Mouse (Mus musculus): ENCODE measurements around the gene Nol10.
"Not testable (repeated sequence)": the region's sequence is repeated elsewhere in the genome, so short reads cannot be mapped to it uniquely, and the experiment has no call there.

The Nol10 gene

DNA sequence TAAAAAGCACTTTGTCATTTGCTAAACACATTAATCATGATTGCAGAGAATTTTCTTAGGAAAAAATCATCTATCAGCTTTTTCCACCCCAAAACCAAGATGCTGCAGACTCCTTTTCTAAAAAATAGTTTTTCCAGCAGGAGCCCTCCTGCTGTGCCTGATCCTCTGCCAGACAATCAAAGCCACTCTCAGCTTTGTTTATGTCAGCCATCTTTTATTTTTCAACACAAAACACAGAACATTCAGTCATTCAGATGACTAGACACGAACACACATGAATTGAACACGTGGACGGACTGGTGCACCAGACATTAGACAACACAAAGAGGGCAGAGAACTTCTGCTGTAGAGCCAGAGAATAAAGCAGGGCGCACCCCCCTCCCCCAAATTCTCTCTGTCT, 115.4 kb downstream of the Nol10 start:
- DNase-seq (ENCODE audit: low spot score): no peak

DNA sequence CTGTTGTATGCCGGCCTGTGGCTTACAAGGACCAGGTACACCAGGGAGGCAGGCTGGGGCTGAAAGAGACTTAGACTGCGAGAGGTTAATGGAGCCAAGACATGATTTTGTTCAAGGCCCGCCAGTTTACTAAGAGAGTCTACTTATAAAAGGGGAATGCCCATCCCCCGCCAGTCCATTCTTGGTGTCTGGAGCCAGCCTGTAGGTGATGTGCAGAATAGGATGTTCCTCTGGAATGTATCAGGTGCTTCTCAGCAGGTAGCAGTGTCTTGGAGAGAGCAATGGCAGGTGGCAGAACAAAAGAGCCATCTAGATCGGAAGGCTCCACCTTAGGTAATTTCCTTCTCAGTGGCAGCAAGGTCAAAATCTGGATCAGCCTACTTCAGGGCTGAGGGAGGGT, 116.3 kb downstream of the Nol10 start:
- not testable (repeated sequence) for DNase-seq (ENCODE audit: low spot score)

DNA sequence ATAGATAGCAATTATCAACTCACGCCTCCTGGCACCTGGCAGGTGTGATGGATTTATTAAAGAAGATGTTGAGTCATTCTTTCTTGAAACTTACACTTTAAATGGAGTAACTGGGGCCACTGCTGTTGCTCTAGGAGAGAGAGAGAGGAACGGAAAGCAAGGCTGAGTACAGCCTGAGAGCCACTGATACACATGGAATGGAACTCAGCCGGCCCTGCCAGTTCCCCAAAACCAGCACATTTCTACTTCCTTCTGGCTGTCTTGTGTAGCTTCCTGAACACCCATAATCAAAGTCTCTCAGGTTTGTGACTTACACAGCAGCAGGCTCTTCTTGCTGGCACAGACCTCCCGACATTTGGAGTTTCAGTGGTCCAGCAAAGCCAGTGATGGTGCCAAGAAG, 118.5 kb downstream of the Nol10 start:
- DNase-seq (ENCODE audit: low spot score): no peak

DNA sequence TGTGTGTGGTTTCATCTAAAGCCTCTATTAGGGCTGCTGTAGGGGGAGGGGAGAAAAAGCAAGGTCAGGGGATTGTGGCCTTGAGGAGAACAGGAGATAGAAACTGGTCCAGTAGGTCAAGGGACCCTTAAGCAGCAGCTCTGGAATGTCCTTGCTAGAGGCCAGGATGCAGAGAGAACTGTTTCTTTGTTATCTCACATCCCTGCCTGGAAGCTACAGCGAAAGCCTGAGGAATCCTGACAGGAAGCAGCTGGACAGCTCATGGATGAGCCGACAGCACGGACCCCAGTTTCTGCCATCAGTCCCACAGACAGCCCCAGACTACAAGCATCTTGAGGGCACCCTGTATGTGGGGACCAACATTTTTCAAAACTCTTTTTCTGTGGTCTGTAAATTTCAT, 120.1 kb downstream of the Nol10 start:
- DNase-seq (ENCODE audit: low spot score): no peak

DNA sequence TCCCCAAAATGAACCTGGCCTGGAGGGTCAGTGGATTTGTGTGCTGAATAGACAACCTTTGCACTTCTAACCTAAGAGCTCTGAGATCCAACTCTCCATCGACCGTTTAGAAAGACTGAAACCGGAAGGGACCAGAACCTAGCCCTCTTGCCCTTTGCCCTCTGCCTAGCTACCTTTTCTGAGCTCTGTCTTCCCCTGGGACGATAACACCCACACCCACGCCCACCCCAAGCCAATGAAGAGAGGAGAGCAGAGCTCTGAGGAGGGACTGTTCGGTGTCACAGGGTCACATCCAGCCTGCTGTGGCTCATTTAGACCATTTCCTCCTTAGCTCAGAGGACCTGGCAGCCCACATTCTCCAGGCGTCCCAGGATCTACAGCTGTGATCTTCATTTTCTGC, 121.6 kb downstream of the Nol10 start:
- no peak for DNase-seq (ENCODE audit: low spot score)

DNA sequence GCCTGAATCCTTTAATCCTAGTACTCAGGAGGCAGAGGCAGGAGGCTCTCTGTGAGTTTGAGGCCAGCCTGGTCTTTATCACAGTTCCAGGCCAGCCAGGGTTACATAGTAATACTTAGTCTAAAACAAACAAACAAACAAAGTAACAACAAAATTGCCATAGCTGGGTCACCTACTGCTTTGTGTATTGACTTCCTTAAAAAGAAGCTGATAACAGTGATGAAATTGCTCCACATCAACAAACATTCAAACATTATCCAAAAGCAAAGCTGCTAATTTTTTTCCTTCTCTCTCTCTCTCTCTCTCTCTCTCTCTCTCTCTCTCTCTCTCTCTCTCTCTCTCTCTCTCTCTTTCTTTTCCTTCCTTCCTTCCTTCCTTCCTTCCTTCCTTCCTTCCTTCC, 122.3 kb downstream of the Nol10 start:
- not testable (repeated sequence) for DNase-seq (ENCODE audit: low spot score)

DNA sequence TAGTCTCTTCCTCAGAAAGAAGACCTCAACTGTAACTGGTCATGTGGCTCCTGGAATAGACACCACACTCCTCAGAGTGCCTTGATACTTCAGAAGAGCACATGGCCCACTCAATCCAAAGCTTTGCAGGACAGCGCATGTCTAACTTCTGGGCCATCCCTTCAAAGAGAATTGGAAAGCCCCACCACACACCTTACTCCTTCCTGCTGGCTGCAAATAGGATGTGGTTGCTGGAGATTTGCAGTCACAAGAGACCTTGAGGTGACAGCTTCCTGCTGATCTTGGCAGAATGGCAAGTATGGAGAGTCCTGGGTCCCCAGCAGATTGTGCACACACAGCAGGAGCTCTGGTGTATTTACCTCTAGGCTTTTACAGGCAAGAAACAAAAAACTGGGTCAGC, 123.1 kb downstream of the Nol10 start:
- DNase-seq (ENCODE audit: low spot score): no peak

DNA sequence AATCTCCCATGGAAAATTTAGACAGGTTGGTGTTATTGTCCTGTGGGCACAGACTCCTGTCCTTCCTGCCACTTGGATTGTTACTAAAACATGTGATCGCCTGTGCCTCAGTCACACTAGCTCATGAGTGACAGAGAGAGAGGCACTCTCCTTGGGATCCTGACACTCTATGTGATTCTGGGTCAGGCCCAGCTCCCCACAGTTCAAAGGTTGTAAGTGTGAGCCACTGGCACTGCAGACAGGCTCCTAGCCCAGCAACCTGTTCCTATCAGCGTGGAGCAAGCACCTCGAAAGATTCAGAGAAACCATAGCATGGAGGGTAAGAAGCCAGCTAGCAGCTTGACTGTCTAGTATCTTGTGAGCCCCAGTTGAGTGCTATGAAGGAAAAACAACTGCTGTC, 124.9 kb downstream of the Nol10 start:
- DNase-seq (ENCODE audit: low spot score): no peak

DNA sequence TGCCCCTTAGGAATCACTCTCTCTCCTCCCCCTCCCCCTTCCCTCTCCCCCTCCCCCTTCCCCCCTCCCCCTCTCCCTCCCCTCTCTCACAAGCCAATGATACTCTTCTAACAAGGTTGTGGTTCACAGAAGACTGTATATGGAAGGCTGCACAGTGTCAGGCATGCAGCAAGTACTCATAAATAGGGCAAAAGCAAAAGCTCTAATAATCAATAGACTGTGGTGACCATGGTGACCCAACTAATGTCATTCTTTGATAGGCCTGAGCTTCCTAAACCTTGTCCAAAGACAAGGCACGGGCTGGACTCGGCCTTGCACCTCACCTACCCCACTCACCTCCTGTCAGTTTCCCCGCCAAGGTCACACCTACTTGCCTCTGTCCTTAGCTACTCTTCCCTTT, 125.6 kb downstream of the Nol10 start:
- DNase-seq (ENCODE audit: low spot score): no peak

DNA sequence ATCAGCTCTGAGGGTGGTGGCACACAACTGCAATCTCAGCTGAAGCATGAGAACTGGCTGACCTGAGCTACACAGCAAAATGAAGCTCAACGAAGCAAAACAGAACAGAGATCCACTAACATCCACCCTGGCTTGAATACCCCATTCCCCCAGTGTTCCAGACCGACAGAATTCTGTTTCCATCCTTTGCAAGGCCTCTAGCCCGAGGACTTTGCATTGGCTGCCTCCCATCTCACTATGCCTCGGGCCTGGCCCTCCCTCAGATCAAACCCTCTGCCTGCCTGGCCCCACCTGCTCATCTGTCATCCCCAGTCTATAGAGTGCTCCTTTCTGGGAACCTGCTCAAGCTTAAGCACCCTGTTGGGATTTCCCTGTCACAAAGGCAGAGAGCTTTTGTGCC, 126.4 kb downstream of the Nol10 start:
- no peak for DNase-seq (ENCODE audit: low spot score)

DNA sequence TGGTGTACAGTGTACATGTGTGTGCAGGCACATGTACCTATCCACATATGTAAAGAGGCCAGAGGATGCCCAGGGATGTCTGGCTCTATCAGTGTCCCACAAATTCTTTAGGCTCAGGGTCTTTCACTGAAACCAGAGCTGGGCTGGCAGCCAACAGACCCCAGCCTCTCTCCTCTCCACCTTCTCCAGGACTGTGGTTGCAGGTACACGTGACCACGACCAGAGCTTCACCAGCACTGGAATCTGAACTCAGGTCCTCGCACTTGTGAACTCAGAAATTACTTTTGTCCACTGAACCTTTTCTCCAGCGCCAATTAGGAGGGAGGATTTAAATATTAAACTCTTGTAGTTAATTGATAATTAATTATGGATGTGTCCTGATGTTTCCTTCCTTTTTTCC, 126.9 kb downstream of the Nol10 start:
- no peak for DNase-seq (ENCODE audit: low spot score)

DNA sequence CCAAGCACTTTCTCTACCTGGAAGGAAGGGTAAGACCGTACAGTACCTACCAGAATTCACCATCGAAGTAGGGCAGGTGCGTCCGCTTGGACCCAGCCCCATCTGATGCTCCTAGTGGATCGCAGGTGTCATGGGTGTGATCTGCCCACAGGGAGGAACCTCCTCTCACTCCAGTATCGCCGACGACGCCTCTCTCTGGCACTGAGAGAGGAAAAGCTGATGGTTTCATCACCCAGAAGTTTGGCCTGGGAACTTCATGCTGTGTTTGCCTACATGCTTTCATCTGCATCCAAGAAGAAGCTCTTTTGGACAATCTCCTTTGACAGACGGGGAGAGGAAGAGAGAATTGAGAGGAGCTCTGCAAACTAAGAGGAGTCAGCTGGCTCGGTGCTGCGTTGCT, 129.9 kb downstream of the Nol10 start:
- no peak for DNase-seq (ENCODE audit: low spot score)

DNA sequence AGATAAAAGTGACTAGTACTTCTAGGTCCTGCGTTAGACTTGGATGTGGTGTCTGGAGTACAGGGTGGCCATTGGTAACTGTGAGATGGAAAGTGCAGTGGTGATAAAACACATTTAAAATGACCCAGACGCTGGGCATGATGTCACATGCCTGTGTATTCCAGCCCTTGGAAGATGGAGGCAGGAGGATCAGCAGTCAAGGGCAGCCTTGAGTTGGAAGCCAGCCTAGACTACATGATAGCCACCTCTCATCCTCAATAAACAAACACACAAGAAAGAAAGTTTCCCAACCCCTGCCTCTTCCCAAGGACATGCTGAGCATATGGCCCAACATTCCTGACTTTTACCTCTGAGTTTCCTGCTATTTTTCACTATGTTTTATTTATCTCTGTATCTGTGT, 130.6 kb downstream of the Nol10 start:
- no peak for DNase-seq (ENCODE audit: low spot score)

Data from adipocyte (in vitro differentiated cells).